Mouse (Mus musculus) embryonic fibroblast, embryonic 13.5 days (primary cell): ENCODE results near the gene Hist1h4i.

Experiments used
- CTCF ChIP-seq: IDR thresholded peaks from 2 replicates; pipeline ENCODE4 v1.5.1; 2011; ENCODE audit warnings: mild to moderate bottlenecking, control low read depth, low read length, moderate library complexity, borderline replicate concordance; ENCODE audit not compliant: insufficient read depth
- POLR2A ChIP-seq: IDR thresholded peaks from 2 replicates; pipeline ENCODE4 v1.6.1; 2011; ENCODE audit warnings: low read depth, mild to moderate bottlenecking, control low read depth, low read length, moderate library complexity

DNA sequence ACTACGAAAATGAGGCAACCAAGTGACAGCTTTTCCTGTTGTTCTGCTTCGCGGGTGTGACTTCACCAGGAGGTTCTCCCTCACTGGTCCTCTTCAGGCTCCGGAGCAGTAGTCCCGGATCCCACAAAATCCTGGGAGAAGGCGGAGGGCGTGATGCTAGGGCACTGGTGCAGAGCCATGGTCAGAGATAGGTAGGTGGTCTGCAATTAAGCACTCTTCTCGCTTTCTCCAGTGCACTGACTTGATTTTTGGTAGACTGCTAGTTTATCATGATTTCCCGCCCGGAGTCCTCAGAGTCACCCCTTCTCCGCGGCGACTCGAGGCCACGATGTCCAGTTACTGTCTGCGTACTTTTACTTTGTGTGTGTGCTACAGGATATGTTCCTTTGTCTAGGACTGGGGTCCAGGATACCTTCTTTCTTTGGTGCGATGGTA lies 26.7 kb downstream of the Hist1h4i start:
- no peak for TF ChIP-seq CTCF
- no peak for TF ChIP-seq POLR2A
